ENCODE assay signal across 8 mouse cellular contexts in genomic region chr3:90508950-90509746, GRCm38 (mm10). TPM values are rescaled to one million over a fixed set of nuclear protein-coding genes. Genes with fewer than 3 reads are reported as not detected.
A peak's percentile ranks its signal among the peaks of the same experiment; 100 is the strongest.
DNase-seq lines count a peak whose midpoint lies in the region; ATAC-seq lines count a peak whose summit lies in the region.

Gene Chtop (minus strand): TSS chr3:90509498.

- WGBS in hindbrain, embryonic 12.5 days = under 1% methylated on average over 65 of the region's 66 CpGs

- peak within 1 kb of the TSS; percentile 94 for H3K27ac ChIP-seq in hindbrain, embryonic 12.5 days

- H3K9ac ChIP-seq in hindbrain, embryonic 12.5 days = peak within 1 kb of the TSS; percentile 95

- H3K4me2 ChIP-seq in hindbrain, embryonic 12.5 days (replicated peaks) = peak within 1 kb of the TSS; percentile 79

- peaks cover 23% of the 10 kb centered on the region for H3K27me3 ChIP-seq in hindbrain, embryonic 12.5 days

- H3K36me3 ChIP-seq in hindbrain, embryonic 12.5 days = peaks cover 32% of the 10 kb centered on the region

- H3K9me3 ChIP-seq in hindbrain, embryonic 12.5 days (replicated peaks) = no peaks in the 10 kb centered on the region

- H3K4me1 ChIP-seq in hindbrain, embryonic 12.5 days = peaks cover 15% of the 10 kb centered on the region

- peak within 1 kb of the TSS; percentile 91 for H3K4me3 ChIP-seq in hindbrain, embryonic 12.5 days

- peak; percentile 100 for DNase-seq in NIH3T3 (ENCODE audit: low read depth)
- peak; percentile 100 for DNase-seq in cerebellum, postnatal 10 days
- peak; percentile 97 to 100 for DNase-seq in frontal cortex, postnatal 10 days (ENCODE audit: low spot score in 2 of 2)
- peak; percentile 99 to 100 for DNase-seq in layer of hippocampus, postnatal 14 days (ENCODE audit: low spot score in 2 of 2)
- DNase-seq in lung, postnatal 14 days = peak; percentile 100
- peak; percentile 97 for DNase-seq in retina, adult 2 months (ENCODE audit: low read depth, low spot score)
- peak; percentile 99 for DNase-seq in thymus, postnatal 36 days

- peak; percentile 93 for ATAC-seq in hindbrain, embryonic 12.5 days (ENCODE audit: low FRiP score)

RNA-seq across cellular contexts. Expression of gene Chtop, which starts in this region (rescaled TPM):
- 203 and 218 TPM in 2 replicates for polyA plus RNA-seq in hindbrain, embryonic 12.5 days (2016; fragmentation: Nextera tagmentation; extraction: Ambion mirVana)
- 100 to 1,000 TPM; 164 to 166 TPM for total RNA-seq in layer of hippocampus, postnatal 14 days (2021)

Comparison
In these comparisons a context has a peak if more than half of its experiments do, and no peak if none do; other contexts are left out.
1. Peak in every context shown above with its lines: DNase-seq, ATAC-seq, H3K4me3 ChIP-seq and H3K27ac ChIP-seq.